Mouse (Mus musculus): ENCODE results near the gene Ncaph.

DNA sequence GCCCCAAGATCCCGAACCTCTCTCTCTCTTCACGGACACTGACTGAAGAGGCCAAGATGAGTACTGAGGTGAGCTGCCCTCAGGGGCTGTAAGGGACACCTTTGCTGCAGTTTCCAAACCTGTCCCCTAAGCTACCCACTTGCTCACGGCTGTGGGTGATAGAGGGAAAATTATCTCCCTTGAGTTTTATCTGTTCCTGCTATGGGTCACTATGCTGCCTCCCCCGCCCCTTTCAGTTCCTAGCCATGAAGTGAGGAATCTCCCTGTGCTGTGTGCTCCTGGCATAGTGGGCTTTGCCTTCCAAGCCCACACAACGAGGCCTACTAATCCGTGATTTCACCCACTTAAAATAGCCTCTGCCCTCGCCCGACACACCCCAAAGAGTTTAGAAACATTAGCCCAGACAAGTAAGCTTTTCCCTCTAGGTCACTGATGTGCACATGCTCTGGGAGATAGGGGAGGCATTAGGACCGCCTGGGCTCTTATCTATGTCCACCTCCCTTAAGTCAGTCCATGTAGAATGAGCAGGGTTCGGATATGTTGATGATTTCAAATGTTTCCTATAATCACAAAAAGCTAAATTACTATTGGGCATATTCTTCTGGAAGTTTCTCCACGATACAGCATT lies 53.0 kb downstream of the Ncaph start:
- no peak for TF ChIP-seq MEF2A (IDR thresholded peaks at IDR 0.05; ENCODE audit: borderline replicate concordance, low read depth, low read length)
- TF ChIP-seq MXI1 (IDR thresholded peaks at IDR 0.05; ENCODE audit: low read depth, low read length), result no peak
- no peak for TF ChIP-seq ZMIZ1 (IDR thresholded peaks at IDR 0.05; ENCODE audit: low read depth, low read length)

All from CH12.LX (cell line).